Mouse (Mus musculus) testis, postnatal 10 days (tissue): ENCODE data around the gene Tsc1.
A peak's percentile ranks its signal among the peaks of the same experiment; 100 is the strongest.

Experiments used
- DNase-seq: peaks from one replicate; pipeline ENCODE4 v3.0.0; 2021; ENCODE audit warnings: low spot score

Tsc1 gene

GRCm38 (mm10) chr2:28640461-28641424 lies at the start of gene Tsc1:
TSS of gene Tsc1 (plus strand) at chr2:28641228.
- peak; percentile 97 for DNase-seq

- DNase-seq: no peak
Measured at GRCm38 (mm10) chr2:28591479-28591878, 49.5 kb upstream of the Tsc1 start.

- peak; percentile 80 for DNase-seq
Measured at GRCm38 (mm10) chr2:28592809-28593208, 48.2 kb upstream of the Tsc1 start.

- DNase-seq: no peak
Measured at GRCm38 (mm10) chr2:28596021-28596420, 45.0 kb upstream of the Tsc1 start.

GRCm38 (mm10) chr2:28596998-28597397 lies 44.0 kb upstream of the Tsc1 start:
- DNase-seq: no peak

- no peak for DNase-seq
Measured at GRCm38 (mm10) chr2:28597733-28598547, 43.1 kb upstream of the Tsc1 start.

DNA sequence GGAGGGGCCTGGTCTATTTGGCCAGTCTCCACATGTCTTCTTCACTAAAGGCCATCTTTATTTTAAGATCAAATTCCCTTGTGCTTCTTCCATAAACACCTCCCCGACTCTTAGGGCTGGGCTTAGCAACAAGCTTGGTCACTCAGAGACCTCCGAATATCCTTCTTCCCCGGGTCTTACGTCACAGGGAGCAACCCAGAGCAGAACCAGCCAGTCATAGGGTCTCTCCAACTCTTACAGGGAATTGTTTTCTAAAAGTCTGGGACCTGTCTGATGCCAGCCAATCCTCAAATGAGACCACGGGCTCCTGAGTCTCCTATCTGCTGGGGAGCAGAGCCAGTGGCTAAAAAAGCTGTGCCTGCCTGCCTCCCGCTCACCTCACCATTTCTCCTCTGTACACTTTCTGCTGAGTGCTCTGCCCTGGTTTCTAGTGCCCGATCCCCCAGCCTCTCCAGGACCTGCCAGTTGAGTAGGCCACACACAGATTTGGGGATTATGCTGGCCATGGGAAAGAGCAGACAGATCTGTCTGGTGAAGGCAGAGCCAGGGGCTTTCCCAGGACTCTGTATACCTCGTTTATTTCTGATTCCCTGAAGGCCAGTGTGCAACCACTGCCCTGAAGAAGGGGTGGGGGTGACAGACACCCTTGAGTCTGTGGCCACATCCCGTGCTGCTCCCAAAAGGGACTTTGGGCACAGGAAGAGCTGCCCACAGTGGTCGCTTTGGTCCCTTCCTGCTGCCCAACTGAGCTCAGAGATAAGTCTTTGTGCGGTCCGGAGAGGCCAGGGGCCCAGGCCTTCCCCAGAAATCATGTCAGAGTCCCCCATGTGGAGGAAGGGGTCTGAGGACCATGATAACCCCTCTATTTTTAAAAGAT lies 42.1 kb upstream of the Tsc1 start:
- no peak for DNase-seq

GRCm38 (mm10) chr2:28599569-28599900 lies 41.5 kb upstream of the Tsc1 start:
- DNase-seq: no peak

DNA sequence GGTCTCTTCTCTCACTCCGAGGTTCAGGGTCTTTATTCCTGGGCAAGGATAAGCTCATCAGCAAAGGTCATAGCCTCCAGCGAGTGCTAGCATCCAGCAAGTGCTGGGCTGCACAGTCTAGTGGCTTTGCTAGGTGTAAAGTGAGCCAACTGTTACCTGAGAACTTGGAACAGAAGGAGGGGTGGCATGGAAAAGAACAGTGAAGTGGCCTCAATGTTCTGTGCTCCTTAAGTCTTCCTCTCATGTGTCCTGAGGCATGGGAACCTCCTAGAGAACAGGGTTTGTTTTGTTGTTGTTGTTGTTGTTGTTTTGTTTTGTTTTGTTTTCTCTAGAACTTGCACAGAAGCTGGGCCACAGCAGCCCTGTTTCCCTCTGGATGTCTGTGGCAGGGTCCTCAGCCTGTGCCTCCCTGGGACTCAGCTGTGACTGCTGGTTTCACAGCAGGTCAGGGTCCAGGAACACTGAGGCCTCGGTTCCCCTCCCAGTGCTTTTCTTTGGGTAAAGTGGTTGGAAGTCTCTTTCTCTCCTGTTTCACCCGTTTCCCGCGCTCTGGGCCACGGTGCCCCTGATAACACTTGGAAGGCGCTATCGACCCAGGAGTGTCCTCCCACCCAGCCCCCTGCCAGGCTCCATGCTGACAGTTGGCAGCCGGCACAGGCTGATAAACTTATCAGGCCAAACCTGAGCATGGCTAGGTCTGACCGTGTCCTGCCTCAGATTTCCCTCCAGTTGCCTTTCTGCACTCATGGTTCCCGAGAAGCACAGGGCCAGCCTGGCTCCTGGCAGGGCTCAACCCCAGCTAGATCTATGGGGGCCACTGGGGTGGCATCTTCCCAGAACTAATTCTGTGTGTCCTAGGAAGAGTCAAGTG lies 39.1 kb upstream of the Tsc1 start:
- no peak for DNase-seq

GRCm38 (mm10) chr2:28603542-28603941 lies 37.5 kb upstream of the Tsc1 start:
- DNase-seq: no peak

DNA sequence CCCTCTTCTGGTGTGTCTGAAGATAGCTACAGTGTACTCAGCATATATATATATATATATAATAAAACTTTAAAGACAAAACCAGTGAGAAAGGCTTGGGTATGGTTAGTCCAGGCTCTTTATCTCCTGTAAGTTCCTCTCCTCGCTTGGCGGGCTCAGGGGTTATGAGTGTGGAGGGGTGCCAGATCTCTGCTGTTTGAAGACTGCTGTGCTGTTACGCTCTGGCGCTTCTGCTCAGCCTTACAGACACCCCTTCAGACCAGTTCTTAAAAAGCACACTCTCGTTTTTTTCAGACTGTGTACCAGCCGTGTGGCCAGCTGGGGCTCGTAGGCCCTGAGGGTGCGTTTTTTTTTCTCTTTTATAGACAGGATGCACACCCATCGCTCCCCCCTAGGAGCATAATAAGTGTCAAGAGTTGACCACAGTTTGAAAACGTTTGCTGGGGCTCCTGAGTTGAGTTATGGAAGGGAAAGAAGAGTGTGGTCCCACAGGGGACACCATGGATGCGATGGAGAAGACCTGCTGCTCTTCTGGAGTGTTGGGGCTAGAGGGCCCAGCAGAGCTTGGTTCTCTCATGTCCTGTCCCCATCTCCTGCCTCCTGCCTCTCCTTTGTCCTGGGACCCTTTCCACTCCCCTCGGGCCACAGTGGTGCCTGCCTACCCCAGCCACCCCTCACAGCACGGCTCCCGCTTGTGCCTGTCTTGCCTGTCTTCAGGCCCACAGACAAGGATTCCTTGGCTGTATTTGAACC lies 35.1 kb upstream of the Tsc1 start:
- no peak for DNase-seq

GRCm38 (mm10) chr2:28606601-28607340 lies 34.3 kb upstream of the Tsc1 start:
- DNase-seq: no peak

GRCm38 (mm10) chr2:28607341-28608165 lies 33.5 kb upstream of the Tsc1 start:
- DNase-seq: no peak

GRCm38 (mm10) chr2:28609851-28610250 lies 31.2 kb upstream of the Tsc1 start:
- DNase-seq: no peak

DNA sequence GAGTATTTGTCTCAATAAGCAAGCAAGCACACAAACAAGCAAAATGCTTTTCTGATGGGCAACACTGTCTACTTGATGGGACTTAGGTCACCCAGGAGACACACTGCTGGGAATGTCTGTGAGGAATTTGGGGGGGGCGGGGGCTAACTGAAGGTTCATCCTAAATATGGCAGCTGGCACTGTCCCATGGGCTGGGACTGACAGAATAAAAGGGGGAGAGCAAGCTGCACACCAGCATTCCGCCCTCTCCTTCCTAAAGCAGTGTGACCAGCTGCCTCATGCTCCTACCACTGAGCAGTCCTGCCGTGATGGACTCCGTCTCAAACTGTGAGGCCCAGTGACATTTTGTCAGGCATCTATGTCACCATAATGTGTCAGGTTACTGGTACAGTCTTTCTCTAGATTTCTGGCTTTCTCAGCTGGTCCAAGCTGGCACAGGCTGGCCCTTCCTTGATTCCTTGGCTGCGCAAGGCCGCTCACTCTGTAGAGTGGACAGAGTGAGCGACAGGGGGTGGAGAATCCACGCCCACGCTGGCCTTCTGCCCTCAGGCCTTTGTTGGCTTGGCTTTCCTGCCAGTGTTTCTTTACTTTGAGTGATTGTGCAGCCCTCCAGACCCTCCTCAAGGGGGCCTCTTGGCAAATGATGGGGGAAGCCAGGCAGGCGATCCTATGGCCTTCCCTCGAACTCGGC lies 30.2 kb upstream of the Tsc1 start:
- no peak for DNase-seq

- no peak for DNase-seq
Measured at GRCm38 (mm10) chr2:28611407-28611787, 29.6 kb upstream of the Tsc1 start.

DNA sequence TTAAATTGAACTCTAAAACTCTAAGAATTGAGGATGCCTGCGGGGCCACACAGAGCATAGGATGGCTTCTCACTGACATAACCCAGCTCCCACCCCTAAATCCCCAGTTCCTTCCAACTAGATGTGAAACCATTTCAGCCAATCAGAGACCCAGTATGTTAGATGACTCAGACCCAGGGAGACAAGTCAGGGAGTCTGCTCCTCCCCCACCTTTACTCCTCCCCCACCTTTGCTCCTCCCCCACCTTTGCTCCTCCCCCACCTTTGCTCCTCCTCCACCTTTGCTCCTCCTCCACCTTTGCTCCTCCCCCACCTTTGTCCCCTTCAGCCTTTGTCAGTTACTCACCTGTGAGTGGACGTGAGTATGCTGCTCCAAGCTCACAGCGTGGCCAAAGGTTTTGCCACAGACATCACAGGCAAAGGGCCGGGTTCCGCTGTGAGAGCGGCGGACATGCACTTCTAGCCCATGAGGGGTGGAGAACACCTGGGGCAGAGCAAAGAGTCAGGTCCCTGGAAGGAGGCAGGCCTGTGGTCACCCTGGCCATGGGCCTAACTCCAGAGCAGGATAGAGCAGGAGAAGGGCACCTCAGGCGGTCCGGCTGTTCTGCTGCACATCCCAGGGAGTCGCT lies 28.5 kb upstream of the Tsc1 start:
- DNase-seq: no peak

DNA sequence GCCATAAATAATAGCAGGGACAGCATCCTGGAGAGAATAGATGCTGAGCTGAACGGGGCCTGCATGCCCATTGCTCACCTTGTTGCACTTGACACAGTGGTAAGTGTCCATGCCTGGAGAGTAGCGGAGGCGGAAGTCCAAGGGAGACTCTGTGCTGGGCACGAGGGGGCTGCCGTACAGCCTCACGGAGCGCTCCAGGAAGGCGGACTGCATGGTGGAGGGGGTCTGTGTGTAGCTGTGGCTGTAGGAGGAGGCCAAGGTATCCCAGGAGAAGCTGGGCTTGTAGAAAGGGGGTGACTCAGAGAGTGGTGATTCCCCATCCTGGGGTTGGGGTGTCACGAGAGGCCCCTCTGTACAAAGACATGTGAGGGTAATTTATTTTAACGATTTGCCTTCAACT lies 27.4 kb upstream of the Tsc1 start:
- DNase-seq: no peak
